Mouse (Mus musculus) heart, postnatal 36 days (tissue): Measurements from ENCODE around the gene Btbd35f22. TPM values are rescaled to one million over a fixed set of nuclear protein-coding genes. Genes with fewer than 3 reads are reported as not detected.
"Not testable (repeated sequence)": the region's sequence is repeated elsewhere in the genome, so short reads cannot be mapped to it uniquely, and the experiment has no call there.

Experiments used
- DNase-seq, 2 experiments: peaks; one replicate each; pipeline ENCODE4 v3.0.0; 2021 to 2022
- intact Hi-C: fragments of 180-260 bp; cut with DNase I; formaldehyde crosslinking; loops from one replicate; pipeline ENCODE4 v1.15.1; 2025
- total RNA-seq, 2 experiments: library from RNA; stranded (reverse); gene quantifications; 2 replicates each; pipeline ENCODE4 v1.2.3; 2021

Gene Btbd35f22
- not detected for total RNA-seq

DNA sequence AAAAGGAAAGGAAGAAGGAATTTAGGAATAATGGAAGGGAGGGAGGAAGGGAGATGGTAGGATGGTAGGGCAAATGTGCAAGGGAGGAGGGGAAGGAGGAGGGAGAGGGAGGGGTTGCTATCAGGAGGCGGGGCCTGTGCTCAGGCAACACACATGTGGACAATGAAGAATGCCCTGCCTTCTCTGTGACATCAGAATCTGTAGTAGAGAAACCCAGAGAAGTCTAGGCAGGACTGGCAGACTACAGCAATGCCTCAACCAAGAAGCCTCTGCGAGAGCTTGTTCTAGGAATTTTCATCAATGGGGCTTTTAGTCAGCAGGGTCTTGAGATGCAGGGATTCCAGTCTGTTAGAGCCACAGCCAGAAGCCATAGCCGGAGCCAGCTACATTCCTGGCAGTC is at the start of gene Btbd35f22:
Gene Btbd35f22, plus strand, starts transcription at position 301 of the 400 bp plus-strand sequence.
- DNase-seq, intact Hi-C loops: not testable (repeated sequence)

Other genes with a start within 250 kb of the Btbd35f22 start
- gene Gm21637, start 85.8 kb upstream of the Btbd35f22 start, total RNA-seq = not detected
- not detected for gene Btbd35f2, start 230.6 kb downstream of the Btbd35f22 start, total RNA-seq